Mouse (Mus musculus) kidney, embryonic 16.5 days (tissue): ENCODE results near the gene Pi16. TPM values are rescaled to one million over a fixed set of nuclear protein-coding genes. Genes with fewer than 3 reads are reported as not detected.
A peak's percentile ranks its signal among the peaks of the same experiment; 100 is the strongest.

Experiments
- ATAC-seq: fragments of 200-750 bp; cut with Nextera tagmentation; 2 replicates; pipeline ENCODE4 v1.8.0; 2017; ENCODE audit warnings: moderate TSS enrichment; ENCODE audit not compliant: low FRiP score, low TSS enrichment
- H3K27ac ChIP-seq: fragments of 300-500 bp; sonication (generic); 2 replicates; pipeline ENCODE4 v1.5.1; 2014; ENCODE audit warnings: low read length
- H3K27me3 ChIP-seq: fragments of 300-500 bp; sonication (generic); 2 replicates; pipeline ENCODE4 v1.6.1; 2014; ENCODE audit warnings: low read length, control low read depth, mixed read lengths; ENCODE audit not compliant: insufficient read depth
- H3K36me3 ChIP-seq: fragments of 300-500 bp; sonication (generic); 2 replicates; pipeline ENCODE4 v1.6.1; 2014; ENCODE audit warnings: low read length, control low read depth, mixed read lengths; ENCODE audit not compliant: insufficient read depth
- H3K4me1 ChIP-seq: fragments of 300-500 bp; sonication (generic); 2 replicates; pipeline ENCODE4 v1.6.1; 2014; ENCODE audit warnings: low read length, control low read depth, mixed read lengths; ENCODE audit not compliant: insufficient read depth
- H3K4me2 ChIP-seq: fragments of 300-500 bp; sonication (generic); replicated peaks from 2 replicates; pipeline ENCODE4 v1.6.1; 2014; ENCODE audit warnings: low read depth, low read length
- H3K4me3 ChIP-seq: fragments of 300-500 bp; sonication (generic); 2 replicates; pipeline ENCODE4 v1.5.1; 2014; ENCODE audit warnings: mild to moderate bottlenecking, low read length
- H3K9ac ChIP-seq: fragments of 300-500 bp; sonication (generic); replicated peaks from 2 replicates; pipeline ENCODE4 v1.6.1; 2014; ENCODE audit warnings: low read length
- H3K9me3 ChIP-seq: fragments of 300-500 bp; sonication (generic); 2 replicates; pipeline ENCODE4 v1.6.1; 2016; ENCODE audit warnings: low read length, control low read depth
- WGBS: fragments of 180-500 bp; shearing (Covaris S2); extraction: QIAGEN DNeasy Blood & Tissue Kit; methylation state at CpG from one replicate; pipeline ENCODE4 v1.1.7; 2014; 5-methylcytosine and 5-hydroxymethylcytosine counted together
- polyA plus RNA-seq: library from polyadenylated mRNA; unstranded; fragments of >200 nt; fragmentation: Nextera tagmentation; extraction: Ambion mirVana; gene quantifications from 2 replicates; pipeline ENCODE4 v1.2.1, GENCODE M21; 2015

The Pi16 gene
- polyA plus RNA-seq, 1 experiment from 2014 or later: 3.1 TPM

DNA sequence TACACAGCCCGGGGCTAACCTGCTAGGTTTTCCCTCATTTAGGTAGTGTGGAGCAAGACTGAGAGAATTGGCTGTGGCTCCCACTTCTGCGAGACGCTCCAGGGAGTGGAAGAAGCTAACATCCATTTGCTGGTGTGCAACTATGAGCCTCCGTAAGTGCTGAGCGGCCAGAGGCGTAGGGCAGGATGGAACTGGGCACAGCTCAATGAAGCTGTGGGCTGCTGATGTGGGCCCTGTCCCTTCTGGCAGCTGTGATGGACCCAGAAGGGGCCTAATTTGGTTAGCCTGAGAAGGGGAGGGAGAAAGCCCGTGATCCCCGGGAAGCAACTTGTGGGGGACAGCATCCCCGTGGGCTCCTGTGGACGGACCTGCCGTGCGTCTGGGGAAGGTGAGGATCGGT, 8.4 kb downstream of the Pi16 start:
- Histone ChIP-seq H3K27me3 (peaks cover 7% of the 10 kb centered on the region; the same call in 1 of the 2 replicates), H3K4me3 (no peak overlapping the region), H3K27ac (no peak overlapping the region), H3K4me1 (peaks cover 18% of the 10 kb centered on the region), H3K9me3 (no peaks in the 10 kb centered on the region), H3K36me3 (0 out of 2 replicates have a peak, but pooled peaks cover 6% of the 10 kb centered on the region), H3K4me2 (no peak overlapping the region), H3K9ac (peak overlapping the region; percentile 33; the same call in 1 of the 2 replicates)
- ATAC-seq: no peak
- WGBS: 67% methylated on average over 13 of the region's 13 CpGs

DNA sequence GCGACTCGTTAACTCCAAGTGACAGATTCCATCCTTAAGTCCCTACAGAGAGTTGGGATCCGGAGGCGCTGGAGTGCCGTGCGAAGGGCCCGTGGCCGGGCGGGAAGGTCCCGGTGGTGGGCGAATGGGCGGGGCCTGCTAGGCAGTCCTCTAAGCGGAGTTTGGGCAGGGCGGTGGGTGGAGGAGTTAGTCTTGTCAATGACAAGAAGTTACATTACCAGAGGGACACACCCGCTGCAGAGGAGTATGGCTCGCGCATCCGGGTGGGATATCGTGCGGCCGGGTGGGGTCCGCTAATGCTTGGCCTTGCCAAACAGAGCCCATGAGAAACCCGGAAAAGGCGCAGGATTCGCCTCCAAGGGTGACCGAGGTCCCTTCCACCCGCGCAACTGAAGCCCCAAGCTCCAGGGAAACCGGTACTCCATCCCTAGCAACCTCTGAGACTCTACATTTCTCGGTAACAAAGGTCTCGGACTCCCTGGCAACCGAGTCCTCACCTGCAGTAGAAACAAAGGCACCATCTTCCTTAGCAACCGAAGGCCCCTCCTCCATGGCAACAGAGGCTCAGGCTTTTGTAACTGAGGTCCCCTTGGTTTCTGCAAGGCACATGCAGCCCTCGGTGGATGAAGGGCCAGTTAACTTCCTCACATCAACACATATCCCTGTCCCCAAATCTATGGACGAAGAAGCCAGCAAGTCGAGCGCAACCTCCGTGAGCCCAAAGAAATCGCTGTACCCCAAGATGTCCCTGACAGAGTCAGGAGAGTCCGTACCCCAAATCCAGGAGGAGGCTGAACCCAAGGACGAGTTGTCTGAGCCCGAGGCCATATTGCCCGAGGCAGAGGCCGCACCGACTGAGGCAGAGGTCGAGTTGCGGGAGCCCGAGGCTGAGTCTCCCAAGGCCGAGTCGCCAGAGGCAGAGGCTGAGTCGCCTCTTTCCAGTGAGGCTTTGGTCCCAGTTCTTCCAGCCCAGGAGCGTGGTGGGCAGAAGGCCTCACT, 9.3 kb downstream of the Pi16 start:
- H3K4me3 ChIP-seq: peak overlapping the region; percentile 31
- H3K9me3 ChIP-seq: no peaks in the 10 kb centered on the region
- peaks cover 5% of the 10 kb centered on the region; the same call in 1 of the 2 replicates for H3K27me3 ChIP-seq
- H3K36me3 ChIP-seq: peaks cover 10% of the 10 kb centered on the region; the same call in 1 of the 2 replicates
- peak overlapping the region; percentile 55 for H3K4me2 ChIP-seq
- H3K4me1 ChIP-seq: peaks cover 21% of the 10 kb centered on the region
- H3K9ac ChIP-seq: peak overlapping the region; percentile 33
- H3K27ac ChIP-seq: no peak overlapping the region
- WGBS: 20% methylated on average over 52 of the region's 52 CpGs
- no peak; the same call in 1 of the 2 replicates for ATAC-seq

DNA sequence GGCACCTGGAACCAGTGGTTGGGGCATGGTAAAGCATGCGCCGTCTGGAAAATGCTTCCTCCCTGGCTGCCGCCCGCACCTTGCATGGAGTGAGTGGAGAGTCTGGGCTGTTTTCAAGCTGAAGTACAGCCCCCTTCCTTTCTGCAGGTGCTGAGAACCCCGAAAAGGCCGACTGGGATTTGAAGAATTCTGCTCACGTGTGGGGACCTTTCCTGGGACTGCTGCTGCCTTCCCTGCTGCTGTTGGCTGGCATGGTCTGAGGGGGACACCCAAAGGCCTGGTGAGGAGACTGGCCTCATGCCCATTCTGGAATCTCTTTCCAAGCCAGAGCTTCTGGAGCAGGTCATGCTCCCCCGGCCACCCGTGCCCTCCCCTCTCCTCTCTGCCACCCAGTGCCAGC, 10.2 kb downstream of the Pi16 start:
- Histone ChIP-seq H3K9me3 (no peaks in the 10 kb centered on the region), H3K4me1 (peaks cover 15% of the 10 kb centered on the region), H3K4me3 (no peak overlapping the region), H3K36me3 (peaks cover 18% of the 10 kb centered on the region), H3K9ac (no peak overlapping the region), H3K27me3 (no peaks in the 10 kb centered on the region), H3K4me2 (no peak overlapping the region), H3K27ac (no peak overlapping the region)
- no peak for ATAC-seq
- 79% methylated on average over 9 of the region's 9 CpGs for WGBS

DNA sequence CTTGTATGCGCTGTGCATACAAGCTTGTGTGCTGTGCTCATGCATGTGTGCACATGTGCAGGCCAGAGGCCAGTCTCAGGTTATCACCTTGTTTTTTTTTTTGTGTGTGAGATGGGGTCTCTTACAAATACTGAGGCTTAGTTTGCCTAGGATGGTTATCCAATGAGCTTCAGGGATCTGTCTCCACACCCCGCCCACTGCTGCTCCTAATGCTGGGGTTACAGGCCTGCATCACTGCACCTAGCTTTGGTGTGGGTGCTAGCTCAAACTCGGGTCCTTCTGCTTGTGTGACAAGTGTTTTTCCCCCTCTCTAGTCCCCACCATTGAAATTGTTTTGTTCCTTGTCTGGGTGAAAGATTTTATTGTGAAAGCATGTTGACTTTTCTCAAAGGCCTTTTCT, 12.7 kb downstream of the Pi16 start:
- H3K36me3 ChIP-seq: peaks cover 39% of the 10 kb centered on the region
- no peak overlapping the region for H3K4me3 ChIP-seq
- no peaks in the 10 kb centered on the region for H3K27me3 ChIP-seq
- H3K4me1 ChIP-seq: peaks cover 15% of the 10 kb centered on the region
- H3K27ac ChIP-seq: peak overlapping the region; percentile 66; the same call in 1 of the 2 replicates
- WGBS: 81% methylated on average over 3 of the region's 3 CpGs
- no peak for ATAC-seq
- H3K9me3 ChIP-seq: no peaks in the 10 kb centered on the region
- H3K4me2 ChIP-seq: no peak overlapping the region
- H3K9ac ChIP-seq: no peak overlapping the region; the same call in 1 of the 2 replicates

DNA sequence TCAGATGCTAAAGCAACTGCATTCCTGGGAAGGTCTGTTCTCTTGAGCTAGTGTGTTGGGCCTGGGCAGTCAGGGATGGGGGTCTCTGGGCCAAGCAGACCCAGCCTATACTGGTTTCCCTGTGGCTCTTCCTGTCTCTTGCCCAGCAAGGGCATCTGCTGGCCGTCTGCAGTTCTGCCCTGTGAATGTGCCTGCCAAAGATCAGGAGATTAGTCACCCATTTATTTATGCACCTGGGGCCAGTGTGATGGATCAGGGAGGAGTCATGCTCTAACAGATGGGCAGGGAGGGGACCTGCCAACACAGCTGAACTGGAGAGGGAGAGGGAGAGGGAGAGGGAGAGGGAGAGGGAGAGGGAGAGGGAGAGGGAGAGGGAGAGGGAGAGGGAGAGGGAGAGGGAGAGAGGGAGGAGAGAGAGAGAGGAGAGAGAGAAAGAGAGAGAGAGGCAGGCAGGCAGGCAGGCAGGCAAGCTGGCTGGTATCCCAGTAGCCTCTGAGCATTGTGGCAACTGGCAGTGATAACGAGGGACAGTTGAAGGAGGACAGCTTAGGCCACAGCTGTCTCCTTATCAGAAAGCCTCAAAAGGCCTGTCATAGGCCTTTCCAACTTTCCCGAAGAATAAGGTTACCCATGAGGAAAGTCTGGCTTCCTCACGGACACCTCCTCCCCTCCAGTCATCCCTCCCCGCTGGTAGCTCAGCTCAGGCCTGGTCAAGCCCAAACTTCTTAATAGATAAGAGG, 13.4 kb downstream of the Pi16 start:
- H3K9me3 ChIP-seq: no peaks in the 10 kb centered on the region
- 0 out of 2 replicates have a peak, but pooled peaks have one; percentile 43 for ATAC-seq
- no peaks in the 10 kb centered on the region for H3K27me3 ChIP-seq
- peak overlapping the region; percentile 72 for H3K27ac ChIP-seq
- WGBS: 33% methylated on average over 5 of the region's 5 CpGs
- H3K9ac ChIP-seq: no peak overlapping the region; the same call in 1 of the 2 replicates
- no peak overlapping the region for H3K4me3 ChIP-seq
- no peak overlapping the region for H3K4me2 ChIP-seq
- H3K4me1 ChIP-seq: peaks cover 15% of the 10 kb centered on the region
- peaks cover 45% of the 10 kb centered on the region for H3K36me3 ChIP-seq

DNA sequence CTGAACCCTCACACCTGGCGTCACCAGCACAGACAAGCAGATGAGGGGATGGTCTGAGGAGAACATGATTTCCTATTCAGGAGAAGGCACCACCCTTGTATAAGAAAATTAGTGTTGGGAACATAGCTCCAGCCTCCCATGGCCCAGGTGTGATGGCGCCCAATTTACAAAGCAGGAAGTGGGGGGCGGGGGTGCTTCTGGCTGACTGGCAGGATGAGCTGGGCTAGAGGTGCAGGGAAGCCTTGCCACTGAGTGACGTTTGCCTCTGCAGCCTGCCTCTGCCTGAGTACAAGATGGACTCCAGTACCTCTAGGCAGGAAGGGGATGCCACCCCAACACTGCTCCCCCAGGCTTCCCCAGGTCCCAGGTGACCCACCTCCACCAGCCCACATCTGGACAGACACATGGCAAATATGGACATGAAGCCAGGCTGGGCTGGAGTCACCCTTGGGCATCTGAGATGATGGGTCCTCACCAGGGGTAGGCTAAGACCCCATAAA, 14.8 kb downstream of the Pi16 start:
- WGBS: 80% methylated on average over 4 of the region's 4 CpGs

DNA sequence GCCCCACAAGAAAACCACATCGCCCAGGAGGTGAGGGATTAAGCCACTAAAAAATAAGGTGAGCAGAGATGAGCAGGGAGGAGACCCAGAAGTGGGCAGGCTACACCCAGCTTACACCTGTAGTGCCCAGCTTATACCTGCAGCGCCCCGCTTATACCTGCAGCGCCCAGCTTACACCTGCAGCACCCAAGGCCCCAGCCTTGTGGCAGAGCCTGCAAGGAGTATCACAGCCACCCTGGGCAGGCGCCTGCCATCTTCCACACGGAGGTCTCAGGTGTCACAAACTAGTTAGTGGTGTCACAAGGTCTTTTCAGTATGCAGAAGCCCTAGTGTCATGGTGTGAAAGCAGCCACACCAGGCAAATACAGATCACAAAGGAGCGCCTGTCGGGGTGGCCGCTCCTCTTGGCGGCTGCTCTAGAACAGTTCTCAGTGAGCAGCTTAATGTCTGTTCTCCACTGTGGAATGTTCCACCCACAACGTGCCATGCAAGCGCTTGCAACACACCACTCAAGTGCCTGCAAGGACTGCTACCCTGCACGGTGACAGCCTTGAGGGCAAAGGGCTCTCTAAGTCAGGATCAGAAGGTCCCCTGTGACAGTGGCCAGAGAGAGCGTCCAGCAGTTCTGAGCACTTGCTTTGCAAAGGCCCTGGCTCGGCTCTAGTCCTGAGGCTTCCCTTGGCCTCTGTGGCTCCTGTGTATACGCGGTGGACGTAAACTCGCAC, 18.9 kb downstream of the Pi16 start:
- H3K9me3 ChIP-seq: no peaks in the 10 kb centered on the region
- peaks cover 22% of the 10 kb centered on the region for H3K4me1 ChIP-seq
- no peak overlapping the region for H3K27ac ChIP-seq
- peaks cover 80% of the 10 kb centered on the region for H3K36me3 ChIP-seq
- H3K9ac ChIP-seq: no peak overlapping the region
- WGBS: 89% methylated on average over 19 of the region's 19 CpGs
- ATAC-seq: no peak
- no peaks in the 10 kb centered on the region for H3K27me3 ChIP-seq
- no peak overlapping the region for H3K4me2 ChIP-seq
- H3K4me3 ChIP-seq: no peak overlapping the region

More for the DNA sequence above, 14.8 kb downstream of the Pi16 start:
- Histone ChIP-seq H3K4me2 (no peak overlapping the region), H3K9me3 (no peaks in the 10 kb centered on the region), H3K4me3 (no peak overlapping the region), H3K27ac (no peak overlapping the region), H3K4me1 (0 out of 2 replicates have a peak, but pooled peaks cover 4% of the 10 kb centered on the region), H3K9ac (no peak overlapping the region), H3K27me3 (no peaks in the 10 kb centered on the region), H3K36me3 (peaks cover 59% of the 10 kb centered on the region)
- ATAC-seq: no peak

DNA sequence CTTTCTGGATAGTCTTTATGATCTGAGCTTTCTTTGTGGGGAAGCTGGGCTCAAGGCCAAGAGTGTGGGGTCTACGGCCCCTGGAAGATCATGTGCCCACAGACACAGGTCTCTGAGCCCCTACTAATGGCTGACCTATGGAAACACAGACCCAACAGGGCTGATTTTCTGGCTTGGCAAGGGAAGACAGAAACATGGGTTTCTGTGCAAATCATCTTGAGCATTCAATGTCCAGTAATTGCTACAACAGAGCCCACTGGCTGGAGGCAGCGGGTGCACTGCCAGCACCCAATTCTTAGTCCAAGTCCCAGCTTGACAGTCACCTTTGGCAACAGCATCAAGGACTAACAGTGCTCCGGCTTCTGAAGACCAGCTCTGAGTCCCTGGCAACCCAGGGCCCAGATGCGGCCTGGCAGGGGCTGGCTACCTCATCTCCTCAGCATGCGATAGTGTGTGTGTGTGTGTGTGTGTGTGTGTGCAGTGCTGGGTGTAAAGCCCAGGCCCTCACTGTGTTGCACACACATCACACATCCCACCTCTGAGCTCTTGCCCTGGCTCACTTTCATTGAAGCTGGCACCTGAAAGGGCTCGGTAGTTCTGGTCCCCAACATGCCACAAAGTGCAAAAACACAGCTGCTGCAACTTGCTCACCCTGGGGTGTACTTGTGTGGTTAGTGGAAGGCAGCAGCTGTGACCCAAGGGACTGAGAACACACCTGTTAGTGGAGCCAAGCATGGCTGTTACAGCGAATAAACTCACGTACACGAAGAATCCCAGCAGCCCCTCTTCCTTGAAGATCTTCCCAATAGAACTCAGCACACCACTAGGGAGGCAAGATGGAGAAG, 20.7 kb downstream of the Pi16 start:
- Histone ChIP-seq H3K4me3 (no peak overlapping the region), H3K27me3 (no peaks in the 10 kb centered on the region), H3K4me1 (peaks cover 38% of the 10 kb centered on the region), H3K9ac (no peak overlapping the region), H3K27ac (peak overlapping the region; percentile 73; the same call in 1 of the 2 replicates), H3K36me3 (peaks cover 66% of the 10 kb centered on the region), H3K4me2 (no peak overlapping the region), H3K9me3 (no peaks in the 10 kb centered on the region)
- WGBS: 91% methylated on average over 9 of the region's 9 CpGs
- no peak for ATAC-seq
